Comparison of ENCODE assay signal across 12 mouse cellular contexts in the genomic region with DNA sequence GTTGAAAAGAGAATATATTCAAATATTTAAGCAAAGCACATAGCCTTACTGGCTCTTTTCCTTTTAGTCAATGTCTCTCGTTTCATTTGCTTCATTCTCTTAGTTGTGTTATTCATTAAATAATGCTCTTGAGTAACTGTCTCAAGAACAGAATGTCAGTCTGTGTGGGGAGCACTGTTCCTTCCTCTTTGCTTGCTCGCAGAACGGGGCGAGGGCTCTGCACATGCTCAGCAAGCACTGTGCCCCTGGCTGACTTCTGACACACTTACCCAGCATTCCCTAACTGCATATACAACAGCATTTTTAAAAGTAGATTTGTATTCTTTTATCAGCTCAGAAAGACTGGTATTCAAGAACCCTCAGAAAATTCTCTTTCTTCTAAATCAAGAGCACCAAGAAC. TPM values are rescaled to one million over a fixed set of nuclear protein-coding genes. Genes with fewer than 3 reads are reported as not detected.
A peak's percentile ranks its signal among the peaks of the same experiment; 100 is the strongest.
DNase-seq lines count a peak whose midpoint lies in the region; TF ChIP-seq lines count a peak whose summit lies in the region.
"Had no signal": no experiment of that assay in that cellular context is flagged by ENCODE, and none has a peak within 500 bp of the region (broad histone marks: within the 10 kb centered on the region; RNA-seq: fewer than 3 reads in every experiment).

No protein-coding gene starts in this region.

- no peak overlapping the region for H3K27ac ChIP-seq in CH12.LX (ENCODE audit: insufficient read depth, low read depth)
- H3K27ac ChIP-seq in forebrain, embryonic 10.5 days, result no peak overlapping the region
- H3K27ac ChIP-seq: forebrain, embryonic 13.5 days; intestine, embryonic 15.5 days had no signal

- in situ Hi-C loops in CH12.LX (cut with MboI; ENCODE audit: low pct_ligation_motif_present, low pct_unique_long_range_greater_than_20kb, low sequenced_read_pairs), result no loop called here

- no peak for TF ChIP-seq CTCF in CH12.LX (conservative IDR thresholded peaks at IDR 0.05 in 1 of 2, IDR thresholded peaks at IDR 0.05 in 1 of 2; ENCODE audit: low read depth in 2 of 2, low read length in 2 of 2)

- 83% methylated on average over 4 of the region's 4 CpGs for WGBS in forebrain, embryonic 10.5 days

- H3K4me2 ChIP-seq in CH12.LX (ENCODE audit: insufficient read depth, low read depth, poor library complexity, severe bottlenecking), result peak overlapping the region; percentile 22; the same call in 1 of the 2 replicates
- H3K4me2 ChIP-seq: forebrain, embryonic 13.5 days; intestine, embryonic 15.5 days had no signal

- peak; percentile 16 to 23 for DNase-seq in heart, postnatal 10 days
- DNase-seq in heart, postnatal 4 days, result no peak
- DNase-seq in CH12.LX (ENCODE audit: extremely low read depth), result no peak
- peak; percentile 57 for DNase-seq in kidney, adult 9 months
- DNase-seq in lung, postnatal 14 days, result peak; percentile 21
- DNase-seq in forebrain, embryonic 10.5 days (ENCODE audit: extremely low spot score, low spot score), result no peak
- DNase-seq in layer of hippocampus, adult 9-10 months (ENCODE audit: low spot score), result no peak
- no peak for DNase-seq in testis, postnatal 10 days (ENCODE audit: low spot score)
- DNase-seq: cerebellum, adult 11 months had no signal

- TF ChIP-seq RAD21 in CH12.LX (IDR thresholded peaks at IDR 0.05; ENCODE audit: low read depth, low read length), result no peak

- no peak overlapping the region; the same call in 1 of the 2 replicates for H3K9ac ChIP-seq in CH12.LX (ENCODE audit: insufficient read depth, low read depth)
- H3K9ac ChIP-seq: forebrain, embryonic 13.5 days; intestine, embryonic 15.5 days had no signal

- intact Hi-C loops in heart, postnatal 10 days (cut with DNase I), result no loop called here

- H3K4me3 ChIP-seq in CH12.LX (replicated peaks in 1 of 3; ENCODE audit: low read depth in 2 of 3, low read length in 2 of 3, poor library complexity in 1 of 3), result no peak overlapping the region
- no peak overlapping the region for H3K4me3 ChIP-seq in forebrain, embryonic 10.5 days
- H3K4me3 ChIP-seq: forebrain, embryonic 13.5 days; intestine, embryonic 15.5 days had no signal

- no peak for TF ChIP-seq EP300 in CH12.LX (IDR thresholded peaks at IDR 0.05; ENCODE audit: low read length)

- no peaks in the 10 kb centered on the region for H3K79me2 ChIP-seq in CH12.LX (replicated peaks; ENCODE audit: control insufficient read depth, extremely low read depth, insufficient read depth, poor library complexity, severe bottlenecking)

- dilution Hi-C loops in CH12.LX (cut with MboI; ENCODE audit: extremely low pct_ligation_motif_present, extremely low pct_unique_long_range_greater_than_20kb, low sequenced_read_pairs), result no loop called here

- no peaks in the 10 kb centered on the region for H3K36me3 ChIP-seq in CH12.LX (replicated peaks in 1 of 2; ENCODE audit: control insufficient read depth in 1 of 2, insufficient read depth in 1 of 2, low read length in 1 of 2)
- H3K36me3 ChIP-seq in forebrain, embryonic 10.5 days (replicated peaks), result no peaks in the 10 kb centered on the region
- H3K36me3 ChIP-seq: intestine, embryonic 15.5 days had no signal

- H3K9me3 ChIP-seq in CH12.LX (replicated peaks; ENCODE audit: low read length), result no peaks in the 10 kb centered on the region
- H3K9me3 ChIP-seq in forebrain, embryonic 10.5 days, result no peaks in the 10 kb centered on the region
- H3K9me3 ChIP-seq: forebrain, embryonic 13.5 days; intestine, embryonic 15.5 days had no signal

- no peaks in the 10 kb centered on the region for H3K4me1 ChIP-seq in CH12.LX (ENCODE audit: control insufficient read depth in 1 of 2, insufficient read depth in 2 of 2)
- no peaks in the 10 kb centered on the region for H3K4me1 ChIP-seq in forebrain, embryonic 10.5 days
- H3K4me1 ChIP-seq: forebrain, embryonic 13.5 days; intestine, embryonic 15.5 days had no signal

- no peak for TF ChIP-seq POLR2A in CH12.LX (IDR thresholded peaks at IDR 0.05; ENCODE audit: low read depth, low read length)

- H3K27me3 ChIP-seq in CH12.LX (replicated peaks), result no peaks in the 10 kb centered on the region
- no peaks in the 10 kb centered on the region for H3K27me3 ChIP-seq in forebrain, embryonic 10.5 days (ENCODE audit: poor library complexity, severe bottlenecking)
- H3K27me3 ChIP-seq: forebrain, embryonic 13.5 days; intestine, embryonic 15.5 days had no signal

TF ChIP-seq in CH12.LX, 34 proteins besides CTCF, POLR2A, EP300 and RAD21:
- TF ChIP-seq NRF1 (IDR thresholded peaks at IDR 0.05; ENCODE audit: low read depth, low read length) (peak; percentile 76), MAX (IDR thresholded peaks at IDR 0.05; ENCODE audit: low read length) (no peak)

RNA-seq across cellular contexts. Expression of gene Angptl3, which starts 2.2 kb away (rescaled TPM):
- 1 to 10 TPM; 2.3 to 2.9 TPM for total RNA-seq in heart, postnatal 10 days (2021)
- total RNA-seq in heart, postnatal 4 days (2021), result 1 to 10 TPM; 1.7 to 1.9 TPM
- total RNA-seq in CH12.LX (2012; rRNA removed) (not detected in 2 replicates), CH12.LX (2014; rRNA removed) (not detected in 2 replicates)
- not detected in 2 replicates for polyA plus RNA-seq in CH12.LX (2012; ENCODE audit: insufficient read length, low read depth)
- polyA plus RNA-seq in forebrain, embryonic 10.5 days (2016; fragmentation: Nextera tagmentation; extraction: Ambion mirVana), result 1.6 and 1.9 TPM in 2 replicates
- polyA plus RNA-seq: testis, adult 2 months had no signal

Comparison
In these comparisons a context has a peak if more than half of its experiments do, and no peak if none do; other contexts are left out.
1. DNase-seq: peak in heart, postnatal 10 days (2 of 2), kidney, adult 9 months (single experiment) and lung, postnatal 14 days (single experiment); none in heart, postnatal 4 days (single experiment), CH12.LX (single experiment), forebrain, embryonic 10.5 days (single experiment), layer of hippocampus, adult 9-10 months (single experiment) and testis, postnatal 10 days (single experiment).